Comparison of ENCODE assay signal across 9 mouse cellular contexts in genomic region chr13:94158864-94159477, GRCm38 (mm10).
DNase-seq lines count a peak whose midpoint lies in the region; ATAC-seq and TF ChIP-seq lines count a peak whose summit lies in the region.
"Had no signal": no experiment of that assay in that cellular context is flagged by ENCODE, and none has a peak within 500 bp of the region (broad histone marks: within the 10 kb centered on the region; RNA-seq: fewer than 3 reads in every experiment).

No protein-coding gene starts in this region.

- peaks cover 11% of the 10 kb centered on the region for H3K4me1 ChIP-seq in heart, embryonic 15.5 days (replicated peaks)
- no peaks in the 10 kb centered on the region; the same call in 1 of the 2 replicates for H3K4me1 ChIP-seq in midbrain, embryonic 16.5 days (ENCODE audit: control insufficient read depth, insufficient read depth, low read length)
- no peaks in the 10 kb centered on the region for H3K4me1 ChIP-seq in midbrain, postnatal 0 days (ENCODE audit: insufficient read depth, low read length)
- H3K4me1 ChIP-seq in heart, postnatal 0 days (ENCODE audit: control insufficient read depth, insufficient read depth) = peaks cover 8% of the 10 kb centered on the region
- H3K4me1 ChIP-seq in stomach, embryonic 15.5 days = no peaks in the 10 kb centered on the region
- H3K4me1 ChIP-seq: hindbrain, embryonic 15.5 days had no signal

- no peak overlapping the region for H3K4me2 ChIP-seq in heart, embryonic 15.5 days
- no peak overlapping the region for H3K4me2 ChIP-seq in midbrain, embryonic 16.5 days (ENCODE audit: low read length)
- H3K4me2 ChIP-seq in midbrain, postnatal 0 days (ENCODE audit: low read depth, low read length, poor library complexity, severe bottlenecking) = no peak overlapping the region
- no peak overlapping the region for H3K4me2 ChIP-seq in heart, postnatal 0 days (ENCODE audit: low read depth, low read length)
- no peak overlapping the region for H3K4me2 ChIP-seq in stomach, embryonic 15.5 days
- H3K4me2 ChIP-seq: hindbrain, embryonic 15.5 days had no signal

- H3K4me3 ChIP-seq in heart, embryonic 15.5 days = no peak overlapping the region
- no peak overlapping the region for H3K4me3 ChIP-seq in midbrain, embryonic 16.5 days (ENCODE audit: low read depth, low read length)
- H3K4me3 ChIP-seq in midbrain, postnatal 0 days (ENCODE audit: low read depth, low read length) = no peak overlapping the region
- no peak overlapping the region for H3K4me3 ChIP-seq in heart, postnatal 0 days (ENCODE audit: low read depth, low read length)
- no peak overlapping the region for H3K4me3 ChIP-seq in stomach, embryonic 15.5 days (replicated peaks)
- H3K4me3 ChIP-seq: hindbrain, embryonic 15.5 days had no signal

- no peak overlapping the region for H3K9ac ChIP-seq in heart, embryonic 15.5 days
- H3K9ac ChIP-seq in midbrain, embryonic 16.5 days (ENCODE audit: low read depth, low read length) = no peak overlapping the region
- H3K9ac ChIP-seq in midbrain, postnatal 0 days (replicated peaks; ENCODE audit: low read length, poor library complexity, severe bottlenecking) = no peak overlapping the region
- H3K9ac ChIP-seq in heart, postnatal 0 days (replicated peaks; ENCODE audit: low read depth, low read length) = no peak overlapping the region
- no peak overlapping the region for H3K9ac ChIP-seq in stomach, embryonic 15.5 days
- H3K9ac ChIP-seq: hindbrain, embryonic 15.5 days had no signal

- no peak for DNase-seq in heart, postnatal 14 days
- DNase-seq in midbrain, postnatal 0 days (ENCODE audit: low spot score) = no peak
- no peak for DNase-seq in heart, postnatal 0 days (ENCODE audit: low spot score)
- DNase-seq in layer of hippocampus, postnatal 14 days (ENCODE audit: low spot score in 2 of 2) = no peak
- DNase-seq in cerebellum, adult 18-20 months = no peak

- H3K27me3 ChIP-seq in heart, embryonic 15.5 days = no peaks in the 10 kb centered on the region
- H3K27me3 ChIP-seq in midbrain, embryonic 16.5 days (ENCODE audit: control insufficient read depth, insufficient read depth, low read depth, low read length) = no peaks in the 10 kb centered on the region
- H3K27me3 ChIP-seq in midbrain, postnatal 0 days (ENCODE audit: insufficient read depth, low read length) = no peaks in the 10 kb centered on the region
- H3K27me3 ChIP-seq in heart, postnatal 0 days (ENCODE audit: control insufficient read depth, insufficient read depth, low read length) = no peaks in the 10 kb centered on the region
- H3K27me3 ChIP-seq in stomach, embryonic 15.5 days (replicated peaks) = no peaks in the 10 kb centered on the region
- H3K27me3 ChIP-seq: hindbrain, embryonic 15.5 days had no signal

- intact Hi-C loops in heart, postnatal 14 days (cut with DNase I) = no loop called here

- peak overlapping the region; percentile 65 for H3K27ac ChIP-seq in heart, embryonic 15.5 days
- no peak overlapping the region for H3K27ac ChIP-seq in midbrain, embryonic 16.5 days (ENCODE audit: low read length)
- no peak overlapping the region for H3K27ac ChIP-seq in midbrain, postnatal 0 days (ENCODE audit: low read depth, low read length)
- peak overlapping the region; percentile 24 for H3K27ac ChIP-seq in heart, postnatal 0 days (ENCODE audit: low read depth)
- H3K27ac ChIP-seq in stomach, embryonic 15.5 days = peak overlapping the region; percentile 44; the same call in 1 of the 2 replicates
- H3K27ac ChIP-seq: hindbrain, embryonic 15.5 days had no signal

- no peak for TF ChIP-seq CTCF in midbrain, postnatal 0 days (IDR thresholded peaks at IDR 0.05)
- no peak for TF ChIP-seq CTCF in heart, postnatal 0 days (IDR thresholded peaks at IDR 0.05; ENCODE audit: low read depth)

- no peaks in the 10 kb centered on the region for H3K9me3 ChIP-seq in heart, embryonic 15.5 days (replicated peaks)
- H3K9me3 ChIP-seq in midbrain, embryonic 16.5 days (replicated peaks; ENCODE audit: control insufficient read depth, low read length, poor library complexity, severe bottlenecking) = peaks cover 4% of the 10 kb centered on the region
- H3K9me3 ChIP-seq in midbrain, postnatal 0 days (ENCODE audit: low read length) = no peaks in the 10 kb centered on the region
- H3K9me3 ChIP-seq in heart, postnatal 0 days (replicated peaks; ENCODE audit: control insufficient read depth, low read length) = no peaks in the 10 kb centered on the region
- H3K9me3 ChIP-seq in stomach, embryonic 15.5 days = no peaks in the 10 kb centered on the region
- H3K9me3 ChIP-seq: hindbrain, embryonic 15.5 days had no signal

- WGBS in heart, embryonic 15.5 days = 34% methylated on average over 6 of the region's 6 CpGs
- WGBS in midbrain, embryonic 16.5 days = 44% methylated on average over 6 of the region's 6 CpGs
- 51% methylated on average over 6 of the region's 6 CpGs for WGBS in midbrain, postnatal 0 days
- 32% methylated on average over 6 of the region's 6 CpGs for WGBS in heart, postnatal 0 days
- WGBS in stomach, embryonic 15.5 days = 62% methylated on average over 6 of the region's 6 CpGs

- ATAC-seq in heart, embryonic 15.5 days (replicated peaks; ENCODE audit: insufficient number of reproducible peaks, insufficient read depth, low FRiP score, low read depth) = no peak
- 0 out of 2 replicates have a peak, but pooled peaks have one; percentile 46 for ATAC-seq in midbrain, embryonic 16.5 days
- no peak for ATAC-seq in midbrain, postnatal 0 days (ENCODE audit: low FRiP score)
- peak; percentile 44; the same call in 1 of the 2 replicates for ATAC-seq in heart, postnatal 0 days (ENCODE audit: insufficient read depth, low read depth)
- ATAC-seq in stomach, embryonic 15.5 days (ENCODE audit: insufficient read depth, low FRiP score, low read depth) = no peak

- H3K36me3 ChIP-seq in heart, embryonic 15.5 days = no peaks in the 10 kb centered on the region
- no peaks in the 10 kb centered on the region for H3K36me3 ChIP-seq in midbrain, embryonic 16.5 days (ENCODE audit: control insufficient read depth, insufficient read depth, low read length)
- no peaks in the 10 kb centered on the region for H3K36me3 ChIP-seq in midbrain, postnatal 0 days (ENCODE audit: insufficient read depth, low read length)
- no peaks in the 10 kb centered on the region for H3K36me3 ChIP-seq in heart, postnatal 0 days (replicated peaks; ENCODE audit: control insufficient read depth, insufficient read depth, low read length)
- no peaks in the 10 kb centered on the region for H3K36me3 ChIP-seq in stomach, embryonic 15.5 days
- H3K36me3 ChIP-seq: hindbrain, embryonic 15.5 days had no signal

- TF ChIP-seq EP300 in heart, postnatal 0 days (IDR thresholded peaks at IDR 0.05; ENCODE audit: low read depth) = no peak

Comparison
In these comparisons a context has a peak if more than half of its experiments do, and no peak if none do; other contexts are left out.
1. ATAC-seq: peak in midbrain, embryonic 16.5 days (single experiment) and heart, postnatal 0 days (single experiment); none in heart, embryonic 15.5 days (single experiment), midbrain, postnatal 0 days (single experiment) and stomach, embryonic 15.5 days (single experiment).
2. H3K27ac ChIP-seq: peak in heart, embryonic 15.5 days (single experiment), heart, postnatal 0 days (single experiment) and stomach, embryonic 15.5 days (single experiment); none in midbrain, embryonic 16.5 days (single experiment) and midbrain, postnatal 0 days (single experiment).